Mouse (Mus musculus) forebrain, postnatal 0 days (tissue): ENCODE data around the gene Spata21. TPM values are rescaled to one million over a fixed set of nuclear protein-coding genes. Genes with fewer than 3 reads are reported as not detected.
"Not testable (repeated sequence)": the region's sequence is repeated elsewhere in the genome, so short reads cannot be mapped to it uniquely, and the experiment has no call there.

Experiments used
- ATAC-seq: fragments of 200-750 bp; cut with Nextera tagmentation; 2 replicates; pipeline ENCODE4 v1.8.0; 2017; ENCODE audit warnings: mild to moderate bottlenecking, moderate library complexity
- DNase-seq: peaks from one replicate; pipeline ENCODE4 v3.0.0-alpha.2; 2015
- H3K27ac ChIP-seq: fragments of 300-500 bp; sonication (generic); 2 replicates; pipeline ENCODE4 v1.5.1; 2014; ENCODE audit warnings: low read depth, mild to moderate bottlenecking, antibody characterized with exemption, low read length, moderate library complexity, mixed read lengths
- H3K27me3 ChIP-seq: fragments of 300-500 bp; sonication (generic); 2 replicates; pipeline ENCODE4 v1.6.1; 2014; ENCODE audit warnings: mild to moderate bottlenecking, low read length, mixed read lengths; ENCODE audit not compliant: insufficient read depth
- H3K36me3 ChIP-seq: fragments of 300-500 bp; sonication (generic); 2 replicates; pipeline ENCODE4 v1.6.1; 2014; ENCODE audit warnings: mild to moderate bottlenecking, moderate library complexity; ENCODE audit not compliant: insufficient read depth
- H3K4me1 ChIP-seq: fragments of 300-500 bp; sonication (generic); 2 replicates; pipeline ENCODE4 v1.6.1; 2014; ENCODE audit warnings: antibody characterized with exemption; ENCODE audit not compliant: insufficient read depth
- H3K4me2 ChIP-seq: fragments of 300-500 bp; sonication (generic); 2 replicates; pipeline ENCODE4 v1.6.1; 2014; ENCODE audit warnings: low read depth, mild to moderate bottlenecking, moderate library complexity
- H3K4me3 ChIP-seq: fragments of 300-500 bp; sonication (generic); 2 replicates; pipeline ENCODE4 v1.5.1; 2014; ENCODE audit warnings: low read depth, low read length, mixed read lengths
- H3K9ac ChIP-seq: fragments of 300-500 bp; sonication (generic); 2 replicates; pipeline ENCODE4 v1.6.1; 2014; ENCODE audit warnings: mild to moderate bottlenecking
- H3K9me3 ChIP-seq: fragments of 300-500 bp; sonication (generic); 2 replicates; pipeline ENCODE4 v1.6.1; 2016; ENCODE audit warnings: low read length
- CTCF ChIP-seq: sonication (generic); IDR thresholded peaks from 2 replicates; pipeline ENCODE4 v1.5.1; 2016; ENCODE audit warnings: antibody characterized with exemption, control low read depth, low read depth
- WGBS: fragments of 180-500 bp; shearing (Covaris S2); extraction: QIAGEN DNeasy Blood & Tissue Kit; methylation state at CpG from one replicate; pipeline ENCODE4 v1.1.7; 2014; 5-methylcytosine and 5-hydroxymethylcytosine counted together
- polyA plus RNA-seq: library from polyadenylated mRNA; unstranded; fragments of >200 nt; fragmentation: Nextera tagmentation; extraction: Ambion mirVana; gene quantifications from 2 replicates; pipeline ENCODE4 v1.2.1, GENCODE M21; 2015
- total RNA-seq: library from RNA; depleted of rRNA; stranded (reverse); fragments of >200 nt; gene quantifications from 2 replicates; pipeline ENCODE4 v1.2.3, GENCODE M21; 2014

The Spata21 gene
- total and polyA plus RNA-seq, 2 experiments from 2014 or later: 0.67 to 0.68 TPM

- WGBS: 89% methylated on average over 6 of the region's 6 CpGs
- Histone ChIP-seq H3K27ac (no peak overlapping the region), H3K9ac (no peak overlapping the region), H3K4me3 (no peak overlapping the region), H3K9me3 (no peaks in the 10 kb centered on the region), H3K4me2 (no peak overlapping the region), H3K36me3 (no peaks in the 10 kb centered on the region), H3K4me1 (peaks cover 7% of the 10 kb centered on the region; the same call in 1 of the 2 replicates), H3K27me3 (no peaks in the 10 kb centered on the region)
- no peak for TF ChIP-seq CTCF
- DNase-seq: no peak
- ATAC-seq: no peak
Observed at GRCm38 (mm10) chr4:141140967-141141366, 52.8 kb downstream of the Spata21 start.

DNA sequence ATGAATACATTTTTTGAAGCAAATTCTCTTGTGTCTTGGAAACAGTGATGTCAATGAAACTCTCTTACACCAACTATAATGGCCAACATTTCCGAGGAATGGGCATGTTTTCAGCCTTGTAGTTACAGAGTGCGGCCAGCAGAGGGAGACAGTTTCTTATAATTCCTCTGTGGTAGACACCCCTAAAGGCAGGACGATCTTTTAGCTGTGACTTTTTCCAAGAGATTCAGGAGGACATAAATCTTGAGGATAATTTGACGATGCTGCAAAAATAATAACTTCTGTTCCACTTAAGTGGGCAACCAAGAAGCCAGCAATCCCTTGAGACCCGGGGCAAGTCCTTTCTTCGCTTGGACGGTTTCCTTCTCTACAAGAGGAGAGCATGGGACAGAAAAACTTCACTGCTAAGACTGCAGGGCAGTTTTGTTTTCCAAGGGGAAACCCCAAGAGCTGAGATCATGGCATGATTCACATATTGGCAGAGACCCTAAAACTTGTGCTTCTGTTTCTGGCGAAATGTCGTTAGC is 54.2 kb downstream of the Spata21 start:
- Histone ChIP-seq H3K9me3 (no peaks in the 10 kb centered on the region), H3K4me3 (no peak overlapping the region), H3K27me3 (no peaks in the 10 kb centered on the region), H3K36me3 (no peaks in the 10 kb centered on the region), H3K4me1 (peaks cover 12% of the 10 kb centered on the region; the same call in 1 of the 2 replicates), H3K27ac (no peak overlapping the region), H3K9ac (no peak overlapping the region), H3K4me2 (no peak overlapping the region)
- TF ChIP-seq CTCF: peak; percentile 95
- 24% methylated on average over 9 of the region's 9 CpGs for WGBS
- DNase-seq (peak; percentile 82), ATAC-seq (no peak)

- DNase-seq, H3K9me3 ChIP-seq, H3K27me3 ChIP-seq: not testable (repeated sequence)
Observed at GRCm38 (mm10) chr4:141145124-141145523, 57.0 kb downstream of the Spata21 start.

DNA sequence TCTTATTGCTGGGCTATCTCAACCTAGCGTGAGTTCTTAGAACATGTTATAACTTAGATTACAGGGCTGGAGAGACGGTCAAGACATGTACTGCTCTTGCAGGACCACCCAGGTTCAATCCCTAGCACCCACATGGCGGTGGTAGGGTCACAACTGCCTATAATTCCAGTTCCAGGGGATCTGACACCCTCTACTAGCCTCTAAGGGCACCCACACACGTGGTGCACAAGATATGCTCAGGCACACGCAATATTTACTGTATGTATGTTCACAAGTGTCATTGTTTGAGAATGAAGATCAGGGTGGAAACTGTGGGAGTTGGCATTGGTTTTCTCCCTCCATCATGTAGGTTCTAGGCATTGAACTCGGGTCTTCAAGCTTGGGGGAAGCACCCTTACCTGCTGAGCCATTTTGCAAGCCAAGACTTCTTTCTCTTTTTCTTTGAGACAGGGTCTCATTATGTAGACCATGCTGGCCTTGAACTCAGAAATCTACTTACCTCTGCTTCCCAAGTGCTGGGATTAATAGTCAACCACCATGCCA is 58.4 kb downstream of the Spata21 start:
- H3K9ac ChIP-seq: no peak overlapping the region
- H3K4me3 ChIP-seq: no peak overlapping the region
- no peaks in the 10 kb centered on the region for H3K36me3 ChIP-seq
- H3K27me3 ChIP-seq: no peaks in the 10 kb centered on the region
- no peak for TF ChIP-seq CTCF
- peaks cover 19% of the 10 kb centered on the region for H3K4me1 ChIP-seq
- H3K27ac ChIP-seq: no peak overlapping the region
- ATAC-seq (no peak), DNase-seq (no peak)
- no peaks in the 10 kb centered on the region for H3K9me3 ChIP-seq
- H3K4me2 ChIP-seq: 0 out of 2 replicates have a peak overlapping the region, but pooled peaks have one; percentile 57
- WGBS: 94% methylated on average over 6 of the region's 6 CpGs

More at GRCm38 (mm10) chr4:141145124-141145523, 57.0 kb downstream of the Spata21 start:
- not testable (repeated sequence) for ATAC-seq, H3K27ac ChIP-seq, H3K4me3 ChIP-seq, H3K9ac ChIP-seq, H3K36me3 ChIP-seq, H3K4me2 ChIP-seq
- H3K4me1 ChIP-seq: peaks cover 19% of the 10 kb centered on the region
- WGBS: 94% methylated on average over 9 of the region's 16 CpGs

DNA sequence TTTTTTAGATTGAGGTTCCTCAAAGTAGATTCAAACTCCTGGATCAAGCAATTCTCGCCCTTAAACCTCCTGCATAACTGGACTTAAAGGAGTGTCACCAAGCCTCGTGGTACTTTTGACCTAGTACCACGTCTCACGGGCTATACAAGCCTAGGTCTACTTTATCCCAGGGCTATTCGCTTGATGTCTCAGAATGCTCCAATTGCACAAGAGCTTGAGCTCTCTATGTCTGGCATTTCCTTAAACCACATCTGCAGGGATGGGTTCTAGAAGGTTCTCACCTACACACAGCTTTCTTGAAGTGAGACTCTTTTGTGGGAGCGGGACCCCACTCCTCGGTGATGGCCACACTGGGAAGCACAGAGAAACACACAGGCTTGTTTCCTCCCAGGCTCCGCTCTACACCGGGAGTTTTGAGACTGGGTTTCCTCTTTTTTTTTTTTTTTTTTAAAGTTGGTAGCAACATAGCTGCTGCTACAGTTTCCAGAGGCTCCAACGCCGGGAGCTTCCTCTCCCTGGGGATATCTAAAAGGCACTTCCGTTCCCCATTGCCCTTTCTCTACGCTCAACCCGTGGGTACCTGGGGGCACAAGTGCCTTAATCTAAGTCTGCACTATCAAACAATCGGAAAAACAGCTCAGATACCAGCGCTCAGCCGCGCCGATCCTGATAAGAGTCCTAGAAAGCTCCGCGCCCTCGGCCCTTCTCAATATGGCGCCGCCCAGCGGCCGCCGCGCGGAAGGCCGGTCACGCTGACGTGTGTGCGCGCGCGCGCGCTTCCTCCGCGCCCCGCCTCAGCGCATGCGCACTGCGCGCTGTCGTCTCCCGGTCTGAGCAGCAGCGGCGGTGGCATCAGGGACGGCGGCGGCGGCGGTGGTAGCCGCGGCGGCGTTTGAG is 59.2 kb downstream of the Spata21 start, which contains the start of gene Fbxo42:
Fbxo42 (plus strand) TSS at position 802 of the 897 bp plus-strand sequence.
- 10% methylated on average over 53 of the region's 58 CpGs for WGBS

GRCm38 (mm10) chr4:141148009-141148801 is 60.1 kb downstream of the Spata21 start:
- peak; percentile 18; the same call in 1 of the 2 replicates for TF ChIP-seq CTCF
- peaks cover 19% of the 10 kb centered on the region for H3K4me1 ChIP-seq
- H3K4me3 ChIP-seq: peak overlapping the region; percentile 99
- no peaks in the 10 kb centered on the region for H3K27me3 ChIP-seq
- peak overlapping the region; percentile 99 for H3K9ac ChIP-seq
- no peaks in the 10 kb centered on the region for H3K9me3 ChIP-seq
- ATAC-seq: peak; percentile 72
- 0 out of 2 replicates have a peak, but pooled peaks cover 4% of the 10 kb centered on the region for H3K36me3 ChIP-seq
- H3K4me2 ChIP-seq: peak overlapping the region; percentile 57
- peak; percentile 52 for DNase-seq
- peak overlapping the region; percentile 91 for H3K27ac ChIP-seq
- under 1% methylated on average over 66 of the region's 66 CpGs for whole genome bisulfite sequencing

More for the DNA sequence above, 59.2 kb downstream of the Spata21 start, which contains the start of gene Fbxo42:
- Histone ChIP-seq H3K27me3 (no peaks in the 10 kb centered on the region), H3K4me2 (peak within 1 kb of the TSS; percentile 57), H3K9me3 (no peaks in the 10 kb centered on the region), H3K9ac (peak within 1 kb of the TSS; percentile 99), H3K4me1 (peaks cover 19% of the 10 kb centered on the region), H3K36me3 (no peaks in the 10 kb centered on the region), H3K27ac (peak within 1 kb of the TSS; percentile 91), H3K4me3 (peak within 1 kb of the TSS; percentile 99)
- ATAC-seq: peak; percentile 93
- DNase-seq: peak; percentile 99
- TF ChIP-seq CTCF: peak; percentile 73
